Mouse (Mus musculus) macrophage (primary cell): ENCODE measurements around the gene Gm20737. TPM values are rescaled to one million over a fixed set of nuclear protein-coding genes. Genes with fewer than 3 reads are reported as not detected.
"Not testable (repeated sequence)": the region's sequence is repeated elsewhere in the genome, so short reads cannot be mapped to it uniquely, and the experiment has no call there.

Experiments
- H3K27ac ChIP-seq: fragments of 350-480 bp; formaldehyde crosslinking; 2 replicates; pipeline ENCODE4 v1.9.0; 2021
- H3K36me3 ChIP-seq: fragments of 350-480 bp; formaldehyde crosslinking; 2 replicates; pipeline ENCODE4 v1.9.0; 2021; ENCODE audit errors: inconsistent target
- H3K4me3 ChIP-seq: fragments of 350-480 bp; formaldehyde crosslinking; 2 replicates; pipeline ENCODE4 v1.9.0; 2021; ENCODE audit errors: inconsistent target
- H3K79me2 ChIP-seq: fragments of 350-480 bp; formaldehyde crosslinking; 2 replicates; pipeline ENCODE4 v1.9.0; 2021; ENCODE audit errors: inconsistent target
- WGBS: methylation state at CpG from one replicate; pipeline ENCODE4 v1.1.7; 2026; ENCODE audit warnings: inconsistent platforms; ENCODE audit not compliant: missing documents; 5-methylcytosine and 5-hydroxymethylcytosine counted together
- polyA plus RNA-seq: library from polyadenylated mRNA; stranded (reverse); fragments of 250-400 nt; gene quantifications from 3 replicates; pipeline ENCODE4 v1.2.4, GENCODE M21; 2018; ENCODE audit warnings: inconsistent platforms
- total RNA-seq, 78 experiments: library from RNA; depleted of rRNA; stranded (reverse); fragments of 250-400 nt; gene quantifications; 1 replicate in 9 of 78; 2 replicates in 24 of 78; 3 replicates in 43 of 78; 4 replicates in 2 of 78; pipeline ENCODE4 v1.2.4; 2018; ENCODE audit warnings: inconsistent platforms in 56 of 78

Gm20737 gene
- total RNA-seq (2018; cell fraction: chromatin; rRNA removed): not detected
- total RNA-seq (2018; cell fraction: cytosol; rRNA removed): not detected
- total RNA-seq (2018; cell fraction: nucleus; rRNA removed): not detected
- not detected in 3 replicates for polyA plus RNA-seq

GRCm38 (mm10) chrY:10535942-10536341 lies at the start of gene Gm20737:
Gm20737 (minus strand) TSS chrY:10536042.
- H3K36me3 ChIP-seq, H3K79me2 ChIP-seq, H3K4me3 ChIP-seq, H3K27ac ChIP-seq: not testable (repeated sequence)

- H3K79me2 ChIP-seq, H3K27ac ChIP-seq, H3K4me3 ChIP-seq, H3K36me3 ChIP-seq: not testable (repeated sequence)
- no CpG with 5 or more reads among the region's 5 CpGs for WGBS
These were observed 17.3 kb upstream of the Gm20737 start, which contains the start of gene Gm21775 for GRCm38 (mm10) chrY:10553153-10553552. Gm21775 (plus strand) TSS chrY:10553453.

Other genes with a start within 250 kb of the Gm20737 start
- gene Gm20834, start 211.5 kb downstream of the Gm20737 start, polyA plus RNA-seq: not detected in 3 replicates
- gene Gm28510, start 123.3 kb downstream of the Gm20737 start, polyA plus RNA-seq: not detected in 3 replicates
- gene Gm21775, start 17.4 kb upstream of the Gm20737 start, polyA plus RNA-seq: not detected in 3 replicates
- not detected in 3 replicates for gene Gm21900, start 80.3 kb upstream of the Gm20737 start, polyA plus RNA-seq
- gene Gm20777, start 216.4 kb upstream of the Gm20737 start, polyA plus RNA-seq: not detected in 3 replicates